Mouse (Mus musculus) lung, postnatal 14 days (tissue): Measurements from ENCODE around the gene Psmd3.
A peak's percentile ranks its signal among the peaks of the same experiment; 100 is the strongest.
"Not testable (repeated sequence)": the region's sequence is repeated elsewhere in the genome, so short reads cannot be mapped to it uniquely, and the experiment has no call there.

ENCODE experiments used
- DNase-seq: peaks from one replicate; pipeline ENCODE4 v3.0.0; 2021

The Psmd3 gene

GRCm38 (mm10) chr11:98721458-98722226 is 39.3 kb downstream of the Psmd3 start:
- DNase-seq: peak; percentile 80

GRCm38 (mm10) chr11:98723098-98723497 is 40.7 kb downstream of the Psmd3 start:
- DNase-seq: no peak

GRCm38 (mm10) chr11:98725926-98726506 is 43.7 kb downstream of the Psmd3 start:
- DNase-seq: no peak

GRCm38 (mm10) chr11:98729119-98729588 is 46.8 kb downstream of the Psmd3 start, which contains the start of gene Med24:
Gene Med24 (minus strand): TSS chr11:98729435.
- DNase-seq: peak; percentile 84

GRCm38 (mm10) chr11:98730727-98731126 is 48.4 kb downstream of the Psmd3 start:
- no peak for DNase-seq

GRCm38 (mm10) chr11:98731134-98731533 is 48.8 kb downstream of the Psmd3 start:
- DNase-seq: no peak

- no peak for DNase-seq
Observed at GRCm38 (mm10) chr11:98734020-98734419, 51.7 kb downstream of the Psmd3 start.

GRCm38 (mm10) chr11:98735111-98735510 is 52.8 kb downstream of the Psmd3 start:
- no peak for DNase-seq

GRCm38 (mm10) chr11:98736176-98736575 is 53.8 kb downstream of the Psmd3 start:
- no peak for DNase-seq

GRCm38 (mm10) chr11:98737220-98737619 is 54.9 kb downstream of the Psmd3 start:
- DNase-seq: not testable (repeated sequence)

GRCm38 (mm10) chr11:98738428-98738911 is 56.1 kb downstream of the Psmd3 start:
- DNase-seq: no peak

GRCm38 (mm10) chr11:98738925-98739324 is 56.6 kb downstream of the Psmd3 start:
- no peak for DNase-seq

- no peak for DNase-seq
Observed at GRCm38 (mm10) chr11:98740026-98740392, 57.7 kb downstream of the Psmd3 start.

GRCm38 (mm10) chr11:98740393-98741050 is 58.2 kb downstream of the Psmd3 start, which contains the start of gene Thra:
Gene Thra (plus strand): TSS chr11:98740638.
- peak; percentile 68 for DNase-seq

- DNase-seq: no peak
Observed at GRCm38 (mm10) chr11:98741051-98741620, 58.8 kb downstream of the Psmd3 start.

GRCm38 (mm10) chr11:98741622-98742396 is 59.5 kb downstream of the Psmd3 start:
- peak; percentile 85 for DNase-seq

GRCm38 (mm10) chr11:98742397-98743291 is 60.3 kb downstream of the Psmd3 start:
- DNase-seq: no peak

- DNase-seq: peak; percentile 66
Observed at GRCm38 (mm10) chr11:98743655-98744345, 61.4 kb downstream of the Psmd3 start.

- DNase-seq: no peak
Observed at GRCm38 (mm10) chr11:98744456-98745019, 62.2 kb downstream of the Psmd3 start.
